Mouse (Mus musculus) lung, adult 2 months (tissue): ENCODE data around the gene Fut7.

ENCODE experiments used
- CTCF ChIP-seq: fragments of 200-500 bp; IDR thresholded peaks from 2 replicates; pipeline ENCODE4 v1.5.1; 2011; ENCODE audit warnings: mild to moderate bottlenecking, low read length, control low read depth; ENCODE audit not compliant: insufficient read depth
- POLR2A ChIP-seq: fragments of 200-500 bp; IDR thresholded peaks from 2 replicates; pipeline ENCODE4 v1.6.1; 2011; ENCODE audit warnings: low read depth, mild to moderate bottlenecking, control low read depth, low read length, borderline replicate concordance; ENCODE audit errors: extremely low read depth

DNA sequence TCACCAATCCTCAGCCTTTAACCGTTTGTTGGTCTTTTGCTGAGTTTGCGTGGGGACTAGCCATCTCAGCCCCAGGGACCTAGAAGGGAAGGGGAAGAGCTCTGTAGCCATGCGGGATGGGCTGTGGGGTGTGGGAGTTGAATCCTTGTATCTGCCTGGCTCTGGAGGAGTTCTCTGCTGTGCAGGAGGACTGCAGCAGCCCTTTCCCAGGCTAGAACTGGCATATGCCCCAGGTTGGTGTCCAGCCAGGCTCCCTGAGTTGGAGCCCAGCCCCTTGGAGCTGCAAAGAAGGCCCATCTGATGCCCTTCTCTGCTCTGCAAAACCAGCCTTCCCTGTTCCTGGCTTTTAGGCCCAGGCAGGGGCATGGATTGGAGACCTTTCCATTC is 26.5 kb upstream of the Fut7 start:
- TF ChIP-seq POLR2A (no peak), CTCF (no peak)
